Mouse (Mus musculus) right cerebral cortex, postnatal 4 days (tissue): ENCODE results near the gene Casp6.
A peak's percentile ranks its signal among the peaks of the same experiment; 100 is the strongest.

Experiments used
- DNase-seq: peaks from one replicate; pipeline ENCODE4 v3.0.0-alpha.2; 2022

Casp6 gene

GRCm38 (mm10) chr3:129901271-129901809, at the start of gene Casp6:
Gene Casp6 (plus strand): TSS chr3:129901425.
- peak; percentile 61 for DNase-seq

GRCm38 (mm10) chr3:129862592-129862991, 38.6 kb upstream of the Casp6 start:
- DNase-seq, result no peak

GRCm38 (mm10) chr3:129863698-129864097, 37.5 kb upstream of the Casp6 start:
- peak; percentile 39 for DNase-seq

GRCm38 (mm10) chr3:129877327-129877726, 23.9 kb upstream of the Casp6 start:
- DNase-seq, result no peak

GRCm38 (mm10) chr3:129878405-129879021, 22.7 kb upstream of the Casp6 start, which contains the start of gene Pla2g12a:
Gene Pla2g12a (plus strand): TSS chr3:129878606.
- peak; percentile 95 for DNase-seq

GRCm38 (mm10) chr3:129879131-129879757, 22.0 kb upstream of the Casp6 start:
- no peak for DNase-seq

GRCm38 (mm10) chr3:129879913-129880312, 21.3 kb upstream of the Casp6 start:
- DNase-seq, result no peak

- no peak for DNase-seq
Observed at GRCm38 (mm10) chr3:129880925-129881593, 20.2 kb upstream of the Casp6 start.

GRCm38 (mm10) chr3:129885577-129885976, 15.6 kb upstream of the Casp6 start:
- DNase-seq, result no peak

GRCm38 (mm10) chr3:129886430-129886829, 14.8 kb upstream of the Casp6 start:
- DNase-seq, result no peak

GRCm38 (mm10) chr3:129887779-129888517, 13.3 kb upstream of the Casp6 start:
- no peak for DNase-seq

- DNase-seq, result no peak
Observed at GRCm38 (mm10) chr3:129892003-129892402, 9.2 kb upstream of the Casp6 start.

GRCm38 (mm10) chr3:129893143-129893542, 8.1 kb upstream of the Casp6 start:
- DNase-seq, result no peak

- no peak for DNase-seq
Observed at GRCm38 (mm10) chr3:129896591-129896990, 4.6 kb upstream of the Casp6 start.

- no peak for DNase-seq
Observed at GRCm38 (mm10) chr3:129898886-129899285, 2.3 kb upstream of the Casp6 start.

GRCm38 (mm10) chr3:129903369-129903768, 2.1 kb downstream of the Casp6 start:
- no peak for DNase-seq

GRCm38 (mm10) chr3:129903866-129904265, 2.6 kb downstream of the Casp6 start:
- DNase-seq, result no peak

- DNase-seq, result no peak
Observed at GRCm38 (mm10) chr3:129904381-129905132, 3.3 kb downstream of the Casp6 start.

GRCm38 (mm10) chr3:129912025-129912424, 10.8 kb downstream of the Casp6 start:
- DNase-seq, result no peak

GRCm38 (mm10) chr3:129913241-129913640, 12.0 kb downstream of the Casp6 start:
- DNase-seq, result no peak

GRCm38 (mm10) chr3:129917424-129917823, 16.2 kb downstream of the Casp6 start:
- no peak for DNase-seq

GRCm38 (mm10) chr3:129918434-129918833, 17.2 kb downstream of the Casp6 start:
- peak; percentile 66 for DNase-seq
